Mouse (Mus musculus): ENCODE results near the gene Rpl10l.

DNA sequence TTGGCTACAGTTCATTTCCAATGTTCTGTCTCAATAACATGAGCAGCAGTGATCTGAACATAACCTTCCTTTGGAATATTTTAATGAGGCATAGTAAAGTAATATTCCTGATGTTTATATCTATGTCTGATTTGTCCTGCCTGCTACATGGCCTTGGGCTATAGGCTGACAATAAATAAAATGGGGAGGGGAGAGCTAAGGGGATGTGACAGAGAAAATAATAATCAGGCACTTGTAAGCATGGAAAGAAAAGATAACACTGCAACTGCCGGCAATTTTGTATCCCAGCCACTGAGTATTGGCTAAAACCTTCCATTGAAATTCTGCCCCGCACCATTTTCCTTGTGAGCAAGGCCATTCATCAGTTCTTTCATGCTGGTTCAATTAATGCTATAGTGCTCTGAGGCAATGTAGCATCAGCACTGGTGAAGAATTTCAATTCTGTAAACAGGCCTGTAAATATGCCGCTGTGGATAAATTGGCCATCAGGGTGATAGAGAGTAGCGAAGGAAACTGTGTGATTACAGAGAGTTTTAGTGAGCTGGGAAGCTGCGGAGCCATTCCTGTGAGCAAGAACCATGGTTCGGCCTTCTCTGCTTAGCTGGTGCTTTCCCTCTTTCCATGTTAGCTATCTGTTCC lies 38.6 kb downstream of the Rpl10l start:
- TF ChIP-seq CTCF (IDR thresholded peaks at IDR 0.05; ENCODE audit: insufficient read depth, low read depth, low read length) (no peak), POLR2A (IDR thresholded peaks at IDR 0.05; ENCODE audit: insufficient read depth, low read depth, low read length) (no peak)

Measured in olfactory bulb, adult 2 months (tissue).